Mouse (Mus musculus) natural killer cell, adult 2 months (primary cell): ENCODE results near the gene Sprn.
A peak's percentile ranks its signal among the peaks of the same experiment; 100 is the strongest.

Experiments used
- DNase-seq, 2 experiments: peaks; one replicate each; pipeline ENCODE4 v3.0.0; 2022; ENCODE audit warnings: low spot score in 2 of 2

The Sprn gene

GRCm38 (mm10) chr7:140101993-140102860, 52.5 kb downstream of the Sprn start, which contains the start of gene Fuom:
TSS of gene Fuom (minus strand) at chr7:140102441.
- peak; percentile 57 to 78 for DNase-seq

- no peak for DNase-seq
These were observed 53.2 kb downstream of the Sprn start for GRCm38 (mm10) chr7:140101498-140101897.
